Mouse (Mus musculus) heart, postnatal 0 days (tissue): ENCODE results near the gene Mroh3. TPM values are rescaled to one million over a fixed set of nuclear protein-coding genes. Genes with fewer than 3 reads are reported as not detected.

Experiments
- ATAC-seq: fragments of 200-750 bp; cut with Nextera tagmentation; 2 replicates; pipeline ENCODE4 v1.8.0; 2017; ENCODE audit warnings: low read depth, moderate number of reproducible peaks, moderate library complexity; ENCODE audit not compliant: insufficient read depth
- DNase-seq: peaks from one replicate; pipeline ENCODE4 v3.0.0-alpha.2; 2016; ENCODE audit warnings: low spot score
- H3K27ac ChIP-seq: fragments of 300-500 bp; sonication (generic); 2 replicates; pipeline ENCODE4 v1.5.1; 2014; ENCODE audit warnings: low read depth, mild to moderate bottlenecking
- H3K27me3 ChIP-seq: fragments of 300-500 bp; sonication (generic); 2 replicates; pipeline ENCODE4 v1.6.1; 2014; ENCODE audit warnings: low read length, mixed read lengths; ENCODE audit not compliant: control insufficient read depth, insufficient read depth
- H3K36me3 ChIP-seq: fragments of 300-500 bp; sonication (generic); replicated peaks from 2 replicates; pipeline ENCODE4 v1.6.1; 2014; ENCODE audit warnings: low read length, mixed read lengths; ENCODE audit not compliant: control insufficient read depth, insufficient read depth
- H3K4me1 ChIP-seq: fragments of 300-500 bp; sonication (generic); 2 replicates; pipeline ENCODE4 v1.6.1; 2014; ENCODE audit warnings: antibody characterized with exemption; ENCODE audit not compliant: control insufficient read depth, insufficient read depth
- H3K4me2 ChIP-seq: fragments of 300-500 bp; sonication (generic); 2 replicates; pipeline ENCODE4 v1.6.1; 2014; ENCODE audit warnings: low read depth, mild to moderate bottlenecking, low read length, moderate library complexity
- H3K4me3 ChIP-seq: fragments of 300-500 bp; sonication (generic); 2 replicates; pipeline ENCODE4 v1.5.1; 2014; ENCODE audit warnings: low read depth, low read length
- H3K9ac ChIP-seq: fragments of 300-500 bp; sonication (generic); replicated peaks from 2 replicates; pipeline ENCODE4 v1.6.1; 2014; ENCODE audit warnings: low read depth, low read length, mixed read lengths
- H3K9me3 ChIP-seq: fragments of 300-500 bp; sonication (generic); replicated peaks from 2 replicates; pipeline ENCODE4 v1.6.1; 2016; ENCODE audit warnings: low read length; ENCODE audit not compliant: control insufficient read depth
- CTCF ChIP-seq: IDR thresholded peaks from 2 replicates; pipeline ENCODE4 v1.5.1; 2016; ENCODE audit warnings: antibody characterized with exemption, control low read depth, low read depth
- EP300 ChIP-seq: IDR thresholded peaks from 2 replicates; pipeline ENCODE4 v1.6.1; 2016; ENCODE audit warnings: antibody characterized with exemption, low read depth
- WGBS: fragments of 180-500 bp; shearing (Covaris S2); extraction: QIAGEN DNeasy Blood & Tissue Kit; methylation state at CpG from one replicate; pipeline ENCODE4 v1.1.7; 2014; 5-methylcytosine and 5-hydroxymethylcytosine counted together
- polyA plus RNA-seq: library from polyadenylated mRNA; unstranded; fragments of >200 nt; fragmentation: Nextera tagmentation; extraction: Ambion mirVana; gene quantifications from 2 replicates; pipeline ENCODE4 v1.2.1, GENCODE M21; 2015
- total RNA-seq: library from RNA; depleted of rRNA; stranded (reverse); fragments of >200 nt; gene quantifications from 2 replicates; pipeline ENCODE4 v1.2.3, GENCODE M21; 2014; ENCODE audit warnings: low replicate concordance

Mroh3 gene
- total and polyA plus RNA-seq, 2 experiments from 2014 or later = not detected

DNA sequence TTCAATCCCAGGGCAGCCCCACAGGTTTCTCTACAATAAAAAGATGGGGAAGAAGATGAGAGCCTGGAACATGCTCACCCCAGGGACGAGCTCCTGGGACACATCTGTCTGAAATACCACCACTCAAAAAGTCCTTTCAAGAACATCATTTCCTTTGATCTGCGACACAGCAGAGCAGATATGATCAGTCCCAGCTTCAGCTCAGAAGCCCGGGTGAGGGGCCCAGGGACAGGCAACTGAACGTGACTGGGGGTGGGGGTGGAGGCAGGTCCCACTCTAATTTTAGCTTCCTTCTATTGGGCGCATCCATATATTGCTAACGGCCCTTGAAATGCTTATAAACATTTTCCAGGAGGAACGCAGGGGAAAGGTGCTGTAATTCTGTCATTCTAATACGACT, 43.0 kb upstream of the Mroh3 start:
- Histone ChIP-seq H3K27me3 (peaks cover 47% of the 10 kb centered on the region), H3K36me3 (no peaks in the 10 kb centered on the region), H3K9ac (no peak overlapping the region), H3K4me1 (peaks cover 11% of the 10 kb centered on the region; the same call in 1 of the 2 replicates), H3K4me2 (no peak overlapping the region), H3K27ac (no peak overlapping the region), H3K4me3 (no peak overlapping the region), H3K9me3 (no peaks in the 10 kb centered on the region)
- ATAC-seq = no peak
- 28% methylated on average over 8 of the region's 8 CpGs for WGBS
- DNase-seq = no peak
- no peak for TF ChIP-seq CTCF
- no peak for TF ChIP-seq EP300

GRCm38 (mm10) chr1:136255174-136255573, 42.5 kb upstream of the Mroh3 start:
- H3K27me3 ChIP-seq = peaks cover 42% of the 10 kb centered on the region
- TF ChIP-seq CTCF (no peak), EP300 (no peak)
- no peak for ATAC-seq
- peaks cover 7% of the 10 kb centered on the region; the same call in 1 of the 2 replicates for H3K4me1 ChIP-seq
- no peaks in the 10 kb centered on the region for H3K9me3 ChIP-seq
- H3K9ac ChIP-seq = no peak overlapping the region
- DNase-seq = no peak
- no peak overlapping the region for H3K4me3 ChIP-seq
- WGBS = 33% methylated on average over 5 of the region's 6 CpGs
- H3K36me3 ChIP-seq = no peaks in the 10 kb centered on the region
- no peak overlapping the region for H3K4me2 ChIP-seq
- H3K27ac ChIP-seq = no peak overlapping the region

GRCm38 (mm10) chr1:136254503-136255065, 42.0 kb upstream of the Mroh3 start:
- H3K4me1 ChIP-seq = 0 out of 2 replicates have a peak, but pooled peaks cover under 1% of the 10 kb centered on the region
- H3K27ac ChIP-seq = no peak overlapping the region
- DNase-seq (no peak), ATAC-seq (no peak)
- TF ChIP-seq EP300 = no peak
- no peaks in the 10 kb centered on the region for H3K36me3 ChIP-seq
- H3K9ac ChIP-seq = no peak overlapping the region
- no peak overlapping the region for H3K4me3 ChIP-seq
- 78% methylated on average over 10 of the region's 10 CpGs for WGBS
- no peak overlapping the region for H3K4me2 ChIP-seq
- H3K9me3 ChIP-seq = no peaks in the 10 kb centered on the region
- peaks cover 36% of the 10 kb centered on the region for H3K27me3 ChIP-seq

DNA sequence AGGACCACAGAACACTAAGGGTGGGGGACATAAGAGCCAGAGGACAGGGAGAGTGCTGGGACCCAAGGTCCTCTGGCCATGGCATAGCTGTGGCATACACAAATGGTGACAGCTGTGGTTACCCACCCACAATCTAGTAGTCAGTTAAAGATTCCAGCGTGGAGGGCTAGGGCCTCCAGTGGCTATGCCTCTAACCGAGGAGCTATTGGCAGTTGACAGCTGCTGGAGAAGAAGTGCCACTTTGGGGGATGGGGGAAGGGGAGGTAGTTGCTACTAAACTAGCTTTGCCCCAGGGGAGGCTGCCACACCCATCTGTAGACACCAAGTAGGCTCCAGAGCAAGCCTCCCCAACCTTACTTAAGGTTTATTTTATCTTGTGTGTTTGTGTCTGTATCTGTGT, 40.8 kb upstream of the Mroh3 start:
- no peak for TF ChIP-seq CTCF
- no peak for TF ChIP-seq EP300
- no peaks in the 10 kb centered on the region for H3K4me1 ChIP-seq
- no peaks in the 10 kb centered on the region for H3K9me3 ChIP-seq
- H3K36me3 ChIP-seq = no peaks in the 10 kb centered on the region
- no peak overlapping the region for H3K9ac ChIP-seq
- no peak overlapping the region for H3K4me2 ChIP-seq
- H3K27me3 ChIP-seq = peaks cover 25% of the 10 kb centered on the region
- ATAC-seq (no peak), DNase-seq (no peak)
- H3K4me3 ChIP-seq = no peak overlapping the region
- no peak overlapping the region for H3K27ac ChIP-seq
- WGBS = 24% methylated on average over 2 of the region's 2 CpGs

DNA sequence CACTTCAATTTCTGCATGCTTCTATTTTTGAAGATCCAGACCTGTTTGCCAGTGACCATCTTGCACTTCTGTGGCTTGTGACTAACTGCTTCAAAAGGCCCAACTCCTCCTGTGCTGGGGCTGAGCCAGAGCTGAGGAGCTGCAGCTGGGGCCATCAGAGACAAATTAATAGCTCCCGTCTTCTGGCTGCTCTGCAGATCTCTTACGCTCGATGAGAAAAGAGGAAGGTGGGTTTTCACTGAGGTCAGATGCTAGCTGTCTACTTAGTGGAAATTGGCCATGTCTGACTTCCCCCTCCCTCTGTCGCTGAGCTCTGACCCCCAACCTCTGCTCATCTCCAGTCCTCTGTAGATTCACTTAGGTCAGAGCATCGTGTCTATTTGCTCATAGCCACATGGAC, 37.0 kb upstream of the Mroh3 start:
- TF ChIP-seq CTCF = no peak
- TF ChIP-seq EP300 = no peak
- Histone ChIP-seq H3K9ac (no peak overlapping the region), H3K4me2 (no peak overlapping the region), H3K36me3 (no peaks in the 10 kb centered on the region), H3K27me3 (no peaks in the 10 kb centered on the region), H3K9me3 (no peaks in the 10 kb centered on the region), H3K4me1 (no peaks in the 10 kb centered on the region), H3K4me3 (no peak overlapping the region), H3K27ac (no peak overlapping the region)
- DNase-seq (no peak), ATAC-seq (no peak)
- WGBS = 63% methylated on average over 5 of the region's 5 CpGs

DNA sequence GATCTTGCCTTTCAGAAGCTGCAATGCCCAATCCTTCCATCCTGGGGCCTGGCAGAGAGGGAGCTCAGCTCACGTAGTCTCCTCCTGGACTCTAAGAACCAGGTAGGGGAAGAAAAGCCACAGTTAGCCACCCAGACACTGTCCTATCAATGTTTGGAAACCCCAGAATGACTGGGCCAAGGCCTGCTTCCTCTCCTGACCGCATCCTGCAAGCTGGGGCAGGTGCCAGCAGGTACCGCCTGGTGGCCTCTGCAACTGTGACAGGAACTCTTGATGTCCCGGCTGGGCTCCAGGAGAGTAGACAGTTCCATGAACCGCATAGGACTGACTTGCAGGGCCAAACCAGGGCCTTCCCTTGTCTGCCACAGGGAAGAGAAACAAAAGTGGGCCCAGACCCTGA, 34.8 kb upstream of the Mroh3 start:
- ATAC-seq = no peak
- H3K27me3 ChIP-seq = no peaks in the 10 kb centered on the region
- DNase-seq = no peak
- H3K36me3 ChIP-seq = no peaks in the 10 kb centered on the region
- H3K9me3 ChIP-seq = no peaks in the 10 kb centered on the region
- no peak overlapping the region for H3K4me2 ChIP-seq
- 81% methylated on average over 5 of the region's 5 CpGs for WGBS
- no peaks in the 10 kb centered on the region for H3K4me1 ChIP-seq
- H3K4me3 ChIP-seq = no peak overlapping the region
- H3K9ac ChIP-seq = no peak overlapping the region
- H3K27ac ChIP-seq = no peak overlapping the region
- TF ChIP-seq EP300 (no peak), CTCF (no peak)
